Mouse (Mus musculus): ENCODE results near the gene Snx8. TPM values are rescaled to one million over a fixed set of nuclear protein-coding genes. Genes with fewer than 3 reads are reported as not detected.

Snx8 gene
- 15.6 TPM for polyA plus RNA-seq (2014; fragmentation: Illumina TruSeq; extraction: RNeasy Lipid Tissue Mini Kit (QIAGEN cat#74804); ENCODE audit: low read depth, low replicate concordance)

DNA sequence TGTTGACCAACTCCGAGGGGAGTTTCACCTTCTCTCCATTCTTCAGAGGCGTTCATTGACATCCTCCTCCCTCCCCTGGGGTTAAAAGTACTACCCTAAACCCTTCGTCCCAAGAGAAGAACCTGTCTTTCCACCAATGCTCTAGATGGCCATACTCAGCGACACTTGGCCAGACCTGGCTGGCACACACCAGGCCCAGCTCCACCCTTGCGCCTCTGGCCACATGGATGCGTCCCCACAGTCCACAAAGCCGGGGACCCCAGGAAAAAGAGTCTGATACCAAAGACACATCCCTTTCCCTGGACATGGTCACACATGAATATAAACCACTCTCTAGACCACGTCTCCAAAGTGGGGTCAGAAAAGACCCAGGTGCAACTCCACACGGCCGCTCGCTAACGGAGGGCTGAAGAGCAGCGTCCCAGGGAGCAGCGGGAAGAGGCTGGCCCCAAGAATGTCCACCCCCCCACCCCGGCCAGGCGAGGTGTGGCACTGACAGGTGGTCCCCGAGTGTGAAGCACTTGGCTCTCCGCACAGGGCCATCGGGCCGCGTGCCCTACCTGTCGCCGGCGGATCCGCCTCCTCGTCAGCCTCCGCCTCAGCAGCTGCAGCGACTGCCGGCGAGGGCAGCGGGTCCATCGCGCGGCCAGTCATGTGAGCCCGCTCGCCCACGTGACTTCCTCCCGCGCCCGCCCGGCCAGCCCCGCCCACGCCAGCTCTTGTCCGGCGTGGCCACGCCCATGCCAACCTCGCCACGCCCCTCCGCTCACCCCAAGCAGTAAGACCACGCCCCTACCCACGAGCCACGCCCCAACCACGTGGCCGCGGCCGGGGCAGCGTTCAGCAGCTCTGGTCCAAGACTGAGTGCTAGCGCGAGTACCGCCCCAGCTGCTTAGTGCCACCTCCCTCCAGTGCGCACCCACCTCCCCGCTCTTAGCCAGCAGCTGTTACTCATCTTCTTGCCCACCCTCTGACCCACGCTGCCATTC lies at the start of gene Snx8:
Gene Snx8 (minus strand): TSS at position 675 of the 989 bp plus-strand sequence.

DNA sequence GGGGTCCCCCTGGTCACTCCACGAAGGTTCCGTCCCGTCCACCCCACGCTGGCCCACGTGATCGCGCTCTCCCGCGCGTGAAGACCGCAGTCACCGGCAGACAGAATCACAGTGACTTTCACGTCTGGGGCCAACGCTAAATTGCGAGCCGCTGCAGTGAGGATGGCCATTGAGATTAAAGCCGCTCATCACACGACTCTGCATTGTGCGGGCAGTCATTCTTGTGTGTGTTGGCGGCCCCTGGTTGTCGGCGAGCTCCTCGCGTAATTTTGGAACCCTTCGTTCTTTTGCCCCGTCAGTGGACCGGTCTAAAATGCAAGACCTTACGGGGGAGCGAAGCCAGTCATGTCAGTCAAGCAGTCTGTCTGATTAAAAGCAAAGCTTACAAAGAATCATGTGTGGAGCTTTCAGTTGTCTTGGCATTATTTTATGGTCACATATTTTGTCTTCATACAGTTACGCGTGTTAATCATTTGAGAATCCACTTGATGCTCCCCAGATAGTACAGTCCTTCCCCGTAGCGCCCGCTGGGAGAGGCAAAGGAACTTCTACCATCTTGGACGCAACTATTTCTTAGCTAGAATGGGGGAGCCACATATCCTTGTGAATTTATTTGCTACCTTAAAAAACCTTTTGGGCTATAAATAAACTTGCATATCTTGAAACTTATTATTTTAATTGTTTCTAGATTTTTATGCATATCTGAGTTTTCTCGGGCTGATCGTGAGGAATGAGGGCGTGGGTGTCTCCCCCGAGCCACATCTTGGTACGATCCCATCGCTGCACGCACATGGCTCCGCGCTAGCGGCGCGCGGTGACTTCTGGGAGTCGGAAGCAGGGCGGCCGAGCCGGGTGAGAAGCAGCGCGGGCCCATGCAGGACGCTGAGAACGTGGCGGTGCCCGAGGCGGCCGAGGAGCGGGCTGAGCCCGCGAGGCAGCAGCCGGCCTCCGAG lies 29.7 kb upstream of the Snx8 start, which contains the start of gene Eif3b:
Gene Eif3b (plus strand): TSS at position 840 of the 953 bp plus-strand sequence.

DNA sequence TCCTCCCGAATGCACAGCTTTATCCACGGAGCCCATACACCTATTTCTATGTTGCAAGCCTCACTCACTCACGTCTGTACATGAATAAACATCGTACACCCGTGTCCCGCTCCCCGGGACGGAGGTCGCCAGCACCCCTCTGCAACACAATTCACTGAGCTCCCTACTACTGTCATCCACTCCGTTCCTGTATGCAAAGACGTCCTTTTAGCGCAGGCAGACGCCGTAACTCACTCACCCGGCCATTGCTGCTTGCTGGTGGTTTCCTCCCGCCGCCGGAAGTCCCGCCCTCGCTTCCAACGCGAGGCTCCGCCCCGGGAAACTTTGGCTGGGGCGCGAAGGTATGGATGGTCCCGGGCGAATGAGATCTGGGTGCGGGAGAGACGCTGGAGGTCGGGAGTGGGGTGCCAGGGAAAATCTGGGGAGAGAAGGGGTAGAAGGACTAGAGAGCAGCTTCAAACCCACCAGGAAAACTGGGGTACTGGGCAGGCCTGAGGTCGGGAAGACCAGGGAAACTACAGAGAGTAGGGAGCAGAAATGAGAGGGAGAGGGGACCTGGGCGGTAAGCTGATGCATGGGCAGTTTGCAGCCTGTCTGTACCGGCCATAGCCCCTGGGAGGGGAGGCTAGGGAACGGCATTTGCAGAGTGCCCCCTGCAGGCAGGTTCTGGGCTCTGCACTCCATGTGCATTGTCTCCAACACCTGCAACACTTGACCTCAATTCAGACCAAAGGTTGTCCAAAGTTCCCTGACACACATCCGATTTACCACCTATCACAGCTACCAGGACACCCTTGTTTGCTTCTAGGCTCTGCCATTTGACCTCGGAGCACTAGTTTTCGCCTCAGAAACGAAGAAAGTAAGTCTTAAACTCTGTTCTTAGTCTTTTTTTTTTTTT lies 57.2 kb downstream of the Snx8 start, which contains the start of gene Mrm2:
Gene Mrm2 (minus strand): TSS at position 284 of the 898 bp plus-strand sequence.

DNA sequence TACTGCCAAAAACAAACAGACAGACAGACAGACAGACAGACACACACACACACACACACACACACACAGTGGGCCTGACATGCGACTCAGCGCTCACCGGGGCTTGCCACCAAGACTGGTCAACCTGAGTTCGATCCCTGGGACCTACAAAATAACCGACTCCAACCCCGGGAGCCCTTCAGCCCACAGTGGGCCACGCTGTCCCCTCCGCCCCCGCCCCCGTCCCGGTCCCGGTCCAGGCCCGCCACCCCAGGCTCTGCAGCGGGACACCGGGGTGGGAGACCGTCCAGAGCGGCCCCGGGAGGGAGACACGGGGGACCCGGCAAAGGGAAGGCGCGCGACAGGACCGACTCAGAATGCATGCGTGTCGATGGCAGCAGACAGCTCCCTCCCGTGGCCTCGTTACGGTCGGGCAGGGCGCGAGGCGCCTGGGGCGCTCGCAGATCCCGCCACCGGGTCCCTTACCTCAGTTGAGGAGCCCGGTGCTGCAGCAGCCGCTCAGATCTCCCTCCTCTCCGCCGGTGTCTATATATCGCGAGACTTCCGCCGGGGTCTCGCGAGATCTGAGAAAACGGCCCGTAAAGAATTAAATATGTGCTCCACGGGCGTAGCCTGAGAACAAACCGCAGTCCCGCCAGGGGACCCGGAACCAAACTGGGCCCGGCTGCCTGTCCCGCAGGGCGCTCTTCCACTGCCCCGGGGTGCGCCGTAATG lies 67.9 kb downstream of the Snx8 start, which contains the start of the genes Mad1l1 and Nudt1:
Gene Mad1l1 (minus strand): TSS at position 511 of the 714 bp plus-strand sequence.
Gene Nudt1 (plus strand): TSS at position 615 of the 714 bp plus-strand sequence.

Other genes with a start within 250 kb of the Snx8 start
- gene Mad1l1, start 67.7 kb downstream of the Snx8 start, polyA plus RNA-seq (2014; fragmentation: Illumina TruSeq; extraction: RNeasy Lipid Tissue Mini Kit (QIAGEN cat#74804); ENCODE audit: low read depth, low replicate concordance): 8.9 TPM
- gene Nudt1, start 67.6 kb downstream of the Snx8 start, polyA plus RNA-seq (2014; fragmentation: Illumina TruSeq; extraction: RNeasy Lipid Tissue Mini Kit (QIAGEN cat#74804); ENCODE audit: low read depth, low replicate concordance): 16.1 TPM
- 6.0 TPM for gene Mrm2, start 57.4 kb downstream of the Snx8 start, polyA plus RNA-seq (2014; fragmentation: Illumina TruSeq; extraction: RNeasy Lipid Tissue Mini Kit (QIAGEN cat#74804); ENCODE audit: low read depth, low replicate concordance)
- gene Eif3b, start 30.1 kb upstream of the Snx8 start, polyA plus RNA-seq (2014; fragmentation: Illumina TruSeq; extraction: RNeasy Lipid Tissue Mini Kit (QIAGEN cat#74804); ENCODE audit: low read depth, low replicate concordance): 130 TPM
- gene Gm4869, start 56.4 kb upstream of the Snx8 start, polyA plus RNA-seq (2014; fragmentation: Illumina TruSeq; extraction: RNeasy Lipid Tissue Mini Kit (QIAGEN cat#74804); ENCODE audit: low read depth, low replicate concordance): not detected
- 28.3 TPM for gene Chst12, start 116.3 kb upstream of the Snx8 start, polyA plus RNA-seq (2014; fragmentation: Illumina TruSeq; extraction: RNeasy Lipid Tissue Mini Kit (QIAGEN cat#74804); ENCODE audit: low read depth, low replicate concordance)
- gene Grifin, start 175.8 kb upstream of the Snx8 start, polyA plus RNA-seq (2014; fragmentation: Illumina TruSeq; extraction: RNeasy Lipid Tissue Mini Kit (QIAGEN cat#74804); ENCODE audit: low read depth, low replicate concordance): not detected
- gene Lfng, start 218.1 kb upstream of the Snx8 start, polyA plus RNA-seq (2014; fragmentation: Illumina TruSeq; extraction: RNeasy Lipid Tissue Mini Kit (QIAGEN cat#74804); ENCODE audit: low read depth, low replicate concordance): 17.1 TPM